Mouse (Mus musculus) kidney, embryonic 16.5 days (tissue): ENCODE measurements at regions not wholly inside any gene's neighbourhood (a gene's known extent, or its start where the extent isn't known, plus 50 kb on each side); places are given as distances from the start of the nearest gene placed in this dataset.

Experiments
- ATAC-seq: fragments of 200-750 bp; cut with Nextera tagmentation; 2 replicates; pipeline ENCODE4 v1.8.0; 2017; ENCODE audit warnings: moderate TSS enrichment; ENCODE audit not compliant: low FRiP score, low TSS enrichment
- H3K27ac ChIP-seq: fragments of 300-500 bp; sonication (generic); 2 replicates; pipeline ENCODE4 v1.5.1; 2014; ENCODE audit warnings: low read length
- H3K27me3 ChIP-seq: fragments of 300-500 bp; sonication (generic); 2 replicates; pipeline ENCODE4 v1.6.1; 2014; ENCODE audit warnings: low read length, control low read depth, mixed read lengths; ENCODE audit not compliant: insufficient read depth
- H3K36me3 ChIP-seq: fragments of 300-500 bp; sonication (generic); 2 replicates; pipeline ENCODE4 v1.6.1; 2014; ENCODE audit warnings: low read length, control low read depth, mixed read lengths; ENCODE audit not compliant: insufficient read depth
- H3K4me1 ChIP-seq: fragments of 300-500 bp; sonication (generic); 2 replicates; pipeline ENCODE4 v1.6.1; 2014; ENCODE audit warnings: low read length, control low read depth, mixed read lengths; ENCODE audit not compliant: insufficient read depth
- H3K4me2 ChIP-seq: fragments of 300-500 bp; sonication (generic); replicated peaks from 2 replicates; pipeline ENCODE4 v1.6.1; 2014; ENCODE audit warnings: low read depth, low read length
- H3K4me3 ChIP-seq: fragments of 300-500 bp; sonication (generic); 2 replicates; pipeline ENCODE4 v1.5.1; 2014; ENCODE audit warnings: mild to moderate bottlenecking, low read length
- H3K9ac ChIP-seq: fragments of 300-500 bp; sonication (generic); replicated peaks from 2 replicates; pipeline ENCODE4 v1.6.1; 2014; ENCODE audit warnings: low read length
- H3K9me3 ChIP-seq: fragments of 300-500 bp; sonication (generic); 2 replicates; pipeline ENCODE4 v1.6.1; 2016; ENCODE audit warnings: low read length, control low read depth
- WGBS: fragments of 180-500 bp; shearing (Covaris S2); extraction: QIAGEN DNeasy Blood & Tissue Kit; methylation state at CpG from one replicate; pipeline ENCODE4 v1.1.7; 2014; 5-methylcytosine and 5-hydroxymethylcytosine counted together

- H3K27ac ChIP-seq = no peak overlapping the region
- no peak overlapping the region for H3K4me2 ChIP-seq
- H3K27me3 ChIP-seq = no peaks in the 10 kb centered on the region
- 73% methylated on average over 2 of the region's 2 CpGs for WGBS
- no peak overlapping the region for H3K4me3 ChIP-seq
- no peaks in the 10 kb centered on the region for H3K9me3 ChIP-seq
- H3K36me3 ChIP-seq = no peaks in the 10 kb centered on the region
- no peaks in the 10 kb centered on the region for H3K4me1 ChIP-seq
- no peak overlapping the region for H3K9ac ChIP-seq
- no peak for ATAC-seq
These were observed 96.1 kb upstream of the Tnc start for GRCm38 (mm10) chr4:64142963-64143362.

DNA sequence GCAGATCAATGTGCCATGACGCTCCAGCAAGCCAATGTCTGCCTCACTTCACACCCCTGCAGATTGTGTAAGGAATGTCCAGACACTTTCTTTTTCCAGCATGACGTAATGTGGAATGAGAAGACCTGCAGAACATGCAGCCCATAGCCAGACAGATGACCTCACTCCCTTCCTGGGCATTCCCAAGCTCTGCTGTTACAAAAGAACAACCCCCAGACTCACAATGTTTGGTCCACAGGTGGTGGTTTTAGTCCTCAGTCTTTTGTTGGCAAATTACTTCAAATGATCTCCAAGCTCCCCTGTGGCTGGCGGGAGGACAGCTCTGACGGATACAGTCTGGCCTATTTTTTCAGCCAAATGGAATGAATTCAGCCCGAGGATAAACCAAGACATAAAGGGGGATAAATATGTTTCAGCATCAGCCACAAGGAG lies 95.6 kb upstream of the Tnc start:
- Histone ChIP-seq H3K27ac (no peak overlapping the region), H3K4me1 (no peaks in the 10 kb centered on the region), H3K9me3 (no peaks in the 10 kb centered on the region), H3K36me3 (no peaks in the 10 kb centered on the region), H3K9ac (no peak overlapping the region), H3K27me3 (no peaks in the 10 kb centered on the region), H3K4me2 (no peak overlapping the region), H3K4me3 (no peak overlapping the region)
- WGBS = 72% methylated on average over 5 of the region's 5 CpGs
- ATAC-seq = no peak

- Histone ChIP-seq H3K9me3 (no peaks in the 10 kb centered on the region), H3K9ac (no peak overlapping the region), H3K4me2 (no peak overlapping the region), H3K4me3 (no peak overlapping the region), H3K27ac (no peak overlapping the region), H3K27me3 (no peaks in the 10 kb centered on the region), H3K36me3 (no peaks in the 10 kb centered on the region), H3K4me1 (no peaks in the 10 kb centered on the region)
- no peak for ATAC-seq
- 87% methylated on average over 4 of the region's 4 CpGs for WGBS
These were observed 93.0 kb upstream of the Tnc start for GRCm38 (mm10) chr4:64139836-64140235.

- H3K27ac ChIP-seq = no peak overlapping the region
- no peaks in the 10 kb centered on the region for H3K9me3 ChIP-seq
- no peaks in the 10 kb centered on the region for H3K36me3 ChIP-seq
- H3K27me3 ChIP-seq = no peaks in the 10 kb centered on the region
- H3K4me2 ChIP-seq = no peak overlapping the region
- no peak for ATAC-seq
- H3K4me3 ChIP-seq = no peak overlapping the region
- WGBS = 55% methylated on average over 3 of the region's 3 CpGs
- no peak overlapping the region for H3K9ac ChIP-seq
- H3K4me1 ChIP-seq = no peaks in the 10 kb centered on the region
These were observed 88.2 kb upstream of the Tnc start for GRCm38 (mm10) chr4:64135036-64135435.

DNA sequence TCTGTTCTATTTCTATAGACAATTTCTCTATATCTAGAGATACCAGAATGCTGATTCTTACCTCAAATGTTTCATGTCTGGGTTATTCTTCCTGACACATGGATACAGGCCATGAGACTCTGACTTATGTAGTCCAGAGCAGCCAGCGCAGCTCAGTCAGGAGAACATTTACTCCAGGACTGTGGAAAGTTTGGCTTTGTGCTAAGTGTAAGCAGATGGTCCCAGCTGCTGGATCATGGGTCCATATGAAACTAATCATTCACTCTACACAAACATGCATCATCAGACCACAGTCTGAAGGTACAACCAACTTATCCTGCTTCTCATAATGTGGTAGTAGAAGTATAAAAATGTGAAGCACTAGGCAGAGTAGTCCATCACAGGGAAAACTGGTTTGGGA lies 82.5 kb upstream of the Tnc start:
- Histone ChIP-seq H3K4me1 (no peaks in the 10 kb centered on the region), H3K27me3 (no peaks in the 10 kb centered on the region), H3K36me3 (no peaks in the 10 kb centered on the region), H3K4me3 (no peak overlapping the region), H3K27ac (no peak overlapping the region), H3K4me2 (no peak overlapping the region), H3K9ac (no peak overlapping the region), H3K9me3 (no peaks in the 10 kb centered on the region)
- WGBS = 67% methylated on average over 1 of the region's 1 CpGs
- no peak for ATAC-seq

GRCm38 (mm10) chr4:64124387-64125088 lies 77.7 kb upstream of the Tnc start:
- H3K27ac ChIP-seq = no peak overlapping the region
- H3K9me3 ChIP-seq = no peaks in the 10 kb centered on the region
- H3K9ac ChIP-seq = no peak overlapping the region
- H3K27me3 ChIP-seq = no peaks in the 10 kb centered on the region
- H3K4me1 ChIP-seq = no peaks in the 10 kb centered on the region
- WGBS = 83% methylated on average over 2 of the region's 2 CpGs
- H3K4me3 ChIP-seq = no peak overlapping the region
- H3K4me2 ChIP-seq = no peak overlapping the region
- no peaks in the 10 kb centered on the region for H3K36me3 ChIP-seq
- no peak for ATAC-seq

- Histone ChIP-seq H3K9me3 (no peaks in the 10 kb centered on the region), H3K9ac (no peak overlapping the region), H3K36me3 (no peaks in the 10 kb centered on the region), H3K4me2 (no peak overlapping the region), H3K27ac (no peak overlapping the region), H3K4me3 (no peak overlapping the region), H3K27me3 (no peaks in the 10 kb centered on the region), H3K4me1 (no peaks in the 10 kb centered on the region)
- ATAC-seq = no peak
- 94% methylated on average over 2 of the region's 2 CpGs for WGBS
These were observed 76.9 kb upstream of the Tnc start for GRCm38 (mm10) chr4:64123675-64124074.

DNA sequence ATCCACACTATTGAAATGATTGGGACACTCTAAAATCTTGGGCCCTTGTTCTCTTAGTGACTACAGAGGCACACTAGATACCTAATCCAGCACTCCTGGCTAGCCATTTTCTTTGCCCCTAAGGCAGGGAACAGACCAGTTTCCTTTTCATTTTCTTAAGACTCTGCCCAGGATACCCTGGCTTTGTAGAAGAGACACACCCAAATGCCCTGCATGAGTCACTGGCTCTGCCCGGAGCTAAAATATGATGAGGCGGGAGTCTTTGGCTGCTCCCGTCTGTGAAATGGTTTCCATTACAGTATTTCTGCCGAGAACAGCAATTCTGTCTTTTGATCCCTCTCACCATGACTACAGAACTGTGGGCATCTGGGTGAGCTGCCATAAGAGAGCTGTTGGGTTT lies 51.4 kb upstream of the Tnc start:
- H3K9ac ChIP-seq = no peak overlapping the region
- H3K4me2 ChIP-seq = no peak overlapping the region
- no peak overlapping the region for H3K27ac ChIP-seq
- H3K4me1 ChIP-seq = no peaks in the 10 kb centered on the region
- 53% methylated on average over 4 of the region's 4 CpGs for WGBS
- H3K36me3 ChIP-seq = no peaks in the 10 kb centered on the region
- no peaks in the 10 kb centered on the region for H3K27me3 ChIP-seq
- no peak for ATAC-seq
- H3K4me3 ChIP-seq = no peak overlapping the region
- no peaks in the 10 kb centered on the region for H3K9me3 ChIP-seq
